Mouse (Mus musculus): ENCODE results near the gene Slc27a5. TPM values are rescaled to one million over a fixed set of nuclear protein-coding genes. Genes with fewer than 3 reads are reported as not detected.
A peak's percentile ranks its signal among the peaks of the same experiment; 100 is the strongest.

Gene Slc27a5
- polyA plus RNA-seq, 1 experiment: 1.7 TPM

DNA sequence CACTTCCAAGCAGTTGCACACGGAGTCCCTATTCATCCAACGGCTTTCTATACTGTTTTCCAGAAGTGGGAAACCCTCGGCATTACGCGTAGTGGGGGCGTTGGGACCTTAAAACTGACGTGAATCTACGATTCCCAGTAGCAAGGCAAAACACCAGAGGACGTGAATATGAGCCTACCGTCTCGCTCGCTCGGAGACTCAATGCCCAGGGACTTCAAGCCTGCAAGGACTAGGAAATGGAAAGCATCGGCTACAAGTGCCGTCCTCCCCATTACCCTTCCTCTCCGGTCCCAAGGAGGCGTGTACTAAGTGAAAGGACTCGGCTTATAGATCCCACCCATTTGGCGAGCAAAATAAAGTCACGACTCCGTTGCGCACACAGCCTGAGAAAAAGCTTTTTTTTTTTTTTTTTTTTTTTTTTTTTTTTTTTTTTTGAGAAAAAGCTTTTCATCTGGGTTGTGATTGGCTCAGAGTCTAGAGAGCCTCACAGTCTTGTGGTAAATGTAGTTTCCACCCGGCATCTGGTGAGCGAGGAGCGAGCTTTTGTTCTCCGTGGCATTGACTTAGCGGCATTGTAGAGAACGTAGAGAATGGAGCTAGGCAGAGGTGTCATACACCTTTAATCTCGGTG, 36.4 kb downstream of the Slc27a5 start:
- WGBS: 1% methylated on average over 29 of the region's 29 CpGs
- H3K27me3 ChIP-seq (ENCODE audit: control insufficient read depth, insufficient read depth, low read length): no peaks in the 10 kb centered on the region

DNA sequence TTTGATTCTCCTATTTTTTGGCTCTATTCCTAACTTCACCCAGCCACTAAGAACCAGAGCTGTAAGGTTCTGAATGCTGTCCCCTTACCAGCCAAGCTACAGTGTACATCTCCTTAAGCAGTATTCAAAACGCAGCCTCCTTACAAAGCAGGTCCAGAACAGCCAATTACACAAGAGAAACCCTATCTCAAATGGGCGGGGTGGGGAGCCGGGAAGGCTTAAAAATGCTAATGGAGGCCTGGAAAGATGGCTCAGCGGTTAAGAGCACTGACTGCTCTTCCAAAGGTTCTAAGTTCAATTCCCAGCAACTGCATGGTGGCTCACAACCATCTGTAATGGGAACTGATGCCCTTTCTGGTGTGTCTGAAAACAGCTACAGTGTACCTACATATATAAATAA, 38.3 kb downstream of the Slc27a5 start:
- Histone ChIP-seq H3K4me1 (ENCODE audit: control insufficient read depth, insufficient read depth, low read length) (no peaks in the 10 kb centered on the region; the same call in 1 of the 2 replicates), H3K4me3 (replicated peaks; ENCODE audit: insufficient read depth, low read depth, low read length) (no peak overlapping the region), H3K27ac (ENCODE audit: insufficient read depth, low read length) (no peak overlapping the region), H3K27me3 (ENCODE audit: control insufficient read depth, insufficient read depth, low read length) (no peaks in the 10 kb centered on the region)
- 28% methylated on average over 4 of the region's 4 CpGs for WGBS
- DNase-seq: no peak
- TF ChIP-seq POLR2A (IDR thresholded peaks at IDR 0.05; ENCODE audit: borderline replicate concordance, insufficient read depth, low read length) (no peak), CTCF (IDR thresholded peaks at IDR 0.05; ENCODE audit: borderline replicate concordance, insufficient read depth, low read depth, low read length) (no peak)

More for the DNA sequence above, 36.4 kb downstream of the Slc27a5 start:
- Histone ChIP-seq H3K4me1 (ENCODE audit: control insufficient read depth, insufficient read depth, low read length) (peaks cover 5% of the 10 kb centered on the region; the same call in 1 of the 2 replicates), H3K27ac (ENCODE audit: insufficient read depth, low read length) (peak overlapping the region; percentile 70), H3K4me3 (replicated peaks; ENCODE audit: insufficient read depth, low read depth, low read length) (peak overlapping the region; percentile 100)
- DNase-seq: peak; percentile 45 to 69
- TF ChIP-seq POLR2A (IDR thresholded peaks at IDR 0.05; ENCODE audit: borderline replicate concordance, insufficient read depth, low read length) (peak; percentile 47; the same call in 1 of the 2 replicates), CTCF (IDR thresholded peaks at IDR 0.05; ENCODE audit: borderline replicate concordance, insufficient read depth, low read depth, low read length) (no peak)

DNA sequence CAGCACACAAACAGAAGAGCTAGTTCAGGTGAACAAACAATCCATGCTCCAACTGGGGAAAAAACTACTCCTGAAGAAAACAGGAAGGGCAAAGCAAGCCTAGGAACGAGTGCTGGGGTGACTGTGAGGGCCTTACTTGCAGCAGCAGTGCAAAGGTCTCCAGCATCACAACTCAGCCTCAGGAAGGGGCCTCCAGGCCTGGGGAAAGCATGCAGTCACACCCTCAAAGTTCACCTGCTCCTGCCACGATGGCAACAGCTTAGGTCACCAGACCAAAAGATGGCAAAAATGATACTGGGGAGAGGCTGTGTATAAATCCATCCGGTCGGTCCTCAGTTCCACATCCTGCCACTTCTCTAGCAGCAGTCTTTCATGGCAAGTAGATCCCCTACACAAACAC, 39.0 kb downstream of the Slc27a5 start:
- 77% methylated on average over 4 of the region's 4 CpGs for WGBS
- no peaks in the 10 kb centered on the region for H3K27me3 ChIP-seq (ENCODE audit: control insufficient read depth, insufficient read depth, low read length)
- TF ChIP-seq POLR2A (IDR thresholded peaks at IDR 0.05; ENCODE audit: borderline replicate concordance, insufficient read depth, low read length): no peak
- no peak for TF ChIP-seq CTCF (IDR thresholded peaks at IDR 0.05; ENCODE audit: borderline replicate concordance, insufficient read depth, low read depth, low read length)
- no peak overlapping the region for H3K27ac ChIP-seq (ENCODE audit: insufficient read depth, low read length)
- DNase-seq: no peak
- H3K4me1 ChIP-seq (ENCODE audit: control insufficient read depth, insufficient read depth, low read length): no peaks in the 10 kb centered on the region
- H3K4me3 ChIP-seq (replicated peaks; ENCODE audit: insufficient read depth, low read depth, low read length): no peak overlapping the region

DNA sequence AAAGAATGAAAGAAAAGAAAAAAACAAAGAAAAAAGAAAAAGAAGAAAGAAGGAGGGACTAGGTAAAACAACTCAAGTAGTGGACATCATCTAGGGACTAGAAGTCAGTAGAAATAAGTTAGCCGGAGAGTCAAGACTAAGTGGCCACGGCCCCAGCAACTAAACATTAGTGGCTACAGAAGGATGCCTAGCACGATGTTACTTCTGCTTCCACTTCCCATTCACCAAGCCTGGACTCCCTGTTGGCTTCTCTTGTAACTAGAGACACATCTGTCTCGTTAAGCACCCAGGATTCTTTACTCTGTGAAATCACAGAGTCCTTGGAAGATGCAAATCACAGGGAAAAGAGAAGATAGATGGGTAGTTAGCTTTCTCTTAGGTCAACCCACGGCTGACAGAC, 40.5 kb downstream of the Slc27a5 start:
- 74% methylated on average over 5 of the region's 5 CpGs for WGBS
- no peaks in the 10 kb centered on the region for H3K4me1 ChIP-seq (ENCODE audit: control insufficient read depth, insufficient read depth, low read length)
- no peak overlapping the region for H3K4me3 ChIP-seq (replicated peaks; ENCODE audit: insufficient read depth, low read depth, low read length)
- TF ChIP-seq POLR2A (IDR thresholded peaks at IDR 0.05; ENCODE audit: borderline replicate concordance, insufficient read depth, low read length): no peak
- no peak for TF ChIP-seq CTCF (IDR thresholded peaks at IDR 0.05; ENCODE audit: borderline replicate concordance, insufficient read depth, low read depth, low read length)
- H3K27me3 ChIP-seq (ENCODE audit: control insufficient read depth, insufficient read depth, low read length): no peaks in the 10 kb centered on the region
- no peak overlapping the region for H3K27ac ChIP-seq (ENCODE audit: insufficient read depth, low read length)
- no peak for DNase-seq

DNA sequence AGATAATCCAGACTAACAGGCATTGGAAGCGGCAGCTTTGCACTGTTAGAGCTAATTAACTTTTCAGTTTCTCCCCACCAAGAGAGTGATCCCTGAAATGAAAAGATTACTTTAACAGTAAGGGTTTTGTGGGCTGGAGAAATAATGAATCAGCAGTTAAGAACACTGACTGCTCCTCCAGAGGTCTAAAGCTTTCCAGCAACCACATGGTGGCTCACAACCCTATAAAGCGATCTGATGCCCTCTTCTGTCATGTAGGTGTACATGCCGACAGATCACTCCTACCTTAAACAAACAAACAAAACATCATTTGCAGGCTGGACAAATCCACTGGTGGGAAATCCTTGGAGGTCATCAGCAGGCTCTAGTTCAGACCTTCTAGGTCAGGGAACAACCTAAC, 43.1 kb downstream of the Slc27a5 start:
- 50% methylated on average over 3 of the region's 3 CpGs for WGBS
- no peaks in the 10 kb centered on the region for H3K27me3 ChIP-seq (ENCODE audit: control insufficient read depth, insufficient read depth, low read length)
- no peak overlapping the region for H3K27ac ChIP-seq (ENCODE audit: insufficient read depth, low read length)
- DNase-seq: no peak
- TF ChIP-seq POLR2A (IDR thresholded peaks at IDR 0.05; ENCODE audit: borderline replicate concordance, insufficient read depth, low read length) (no peak), CTCF (IDR thresholded peaks at IDR 0.05; ENCODE audit: borderline replicate concordance, insufficient read depth, low read depth, low read length) (no peak)
- no peaks in the 10 kb centered on the region; the same call in 1 of the 2 replicates for H3K4me1 ChIP-seq (ENCODE audit: control insufficient read depth, insufficient read depth, low read length)
- H3K4me3 ChIP-seq (replicated peaks; ENCODE audit: insufficient read depth, low read depth, low read length): no peak overlapping the region

DNA sequence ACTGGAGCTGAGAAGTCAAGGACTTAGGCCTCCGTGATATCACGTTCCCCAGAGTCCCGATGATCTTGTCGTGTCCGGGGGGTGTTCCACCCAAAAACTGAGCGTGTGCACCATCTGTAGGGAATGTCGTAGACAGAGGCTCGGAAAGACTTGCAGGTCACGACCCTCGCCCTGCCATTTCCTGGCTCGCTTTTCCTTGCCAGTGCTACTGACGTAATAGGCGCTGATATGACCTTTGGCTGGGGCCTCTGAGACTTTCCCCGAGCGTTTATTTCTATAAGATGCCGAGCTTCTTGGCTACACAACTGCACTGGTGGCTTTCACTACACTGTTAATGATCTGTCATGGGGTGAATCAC, 48.1 kb downstream of the Slc27a5 start:
- TF ChIP-seq CTCF (IDR thresholded peaks at IDR 0.05; ENCODE audit: borderline replicate concordance, insufficient read depth, low read depth, low read length): no peak
- no peak for TF ChIP-seq POLR2A (IDR thresholded peaks at IDR 0.05; ENCODE audit: borderline replicate concordance, insufficient read depth, low read length)
- 8% methylated on average over 16 of the region's 16 CpGs for WGBS
- DNase-seq: no peak
- peak overlapping the region; percentile 72 for H3K4me3 ChIP-seq (replicated peaks; ENCODE audit: insufficient read depth, low read depth, low read length)
- H3K27me3 ChIP-seq (ENCODE audit: control insufficient read depth, insufficient read depth, low read length): no peaks in the 10 kb centered on the region
- H3K4me1 ChIP-seq (ENCODE audit: control insufficient read depth, insufficient read depth, low read length): no peaks in the 10 kb centered on the region; the same call in 1 of the 2 replicates
- H3K27ac ChIP-seq (ENCODE audit: insufficient read depth, low read length): peak overlapping the region; percentile 15

DNA sequence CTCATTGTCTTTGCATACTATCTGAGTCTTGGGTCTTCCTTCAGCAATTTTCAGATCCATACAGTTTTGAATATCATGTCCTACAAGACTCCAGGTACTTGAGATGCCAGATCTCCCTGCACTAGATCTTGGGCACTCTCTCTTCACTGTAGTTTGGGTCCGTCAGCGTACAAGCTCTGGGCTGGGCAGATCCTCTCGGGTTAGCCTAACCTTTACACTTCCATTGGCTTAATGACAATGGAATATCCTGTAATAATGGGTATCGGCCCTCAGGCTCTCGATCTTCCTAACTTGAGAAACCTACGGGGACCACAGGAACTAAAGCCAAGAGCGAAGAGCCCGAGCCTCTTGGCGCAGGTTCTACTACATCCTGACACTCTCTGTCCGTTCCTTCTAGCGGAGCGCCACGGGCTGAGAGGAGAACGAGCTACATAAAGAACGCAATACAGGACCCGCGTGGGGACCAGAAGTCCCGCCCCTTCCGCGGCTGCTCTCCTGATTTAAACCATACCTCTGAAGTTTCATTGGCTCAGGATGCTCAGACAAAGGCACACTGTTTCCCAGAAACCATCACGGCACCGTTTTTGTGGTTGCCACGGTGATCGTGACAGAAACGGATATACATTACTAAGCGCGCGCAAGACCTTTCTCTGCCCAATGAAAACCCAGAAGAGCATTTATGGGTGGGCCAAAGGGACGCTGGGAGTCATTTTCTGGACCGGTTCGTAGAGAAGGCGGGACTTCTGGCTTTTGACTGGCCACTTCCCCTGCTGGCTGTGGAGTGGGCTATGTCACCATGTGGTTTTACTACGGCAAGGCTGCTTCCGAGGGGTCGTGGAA, 48.7 kb downstream of the Slc27a5 start:
- WGBS: 3% methylated on average over 35 of the region's 35 CpGs
- TF ChIP-seq POLR2A (IDR thresholded peaks at IDR 0.05; ENCODE audit: borderline replicate concordance, insufficient read depth, low read length) (peak; percentile 67; the same call in 1 of the 2 replicates), CTCF (IDR thresholded peaks at IDR 0.05; ENCODE audit: borderline replicate concordance, insufficient read depth, low read depth, low read length) (no peak)

More for the DNA sequence above, 48.7 kb downstream of the Slc27a5 start:
- Histone ChIP-seq H3K4me1 (ENCODE audit: control insufficient read depth, insufficient read depth, low read length) (no peaks in the 10 kb centered on the region; the same call in 1 of the 2 replicates), H3K27me3 (ENCODE audit: control insufficient read depth, insufficient read depth, low read length) (no peaks in the 10 kb centered on the region), H3K4me3 (replicated peaks; ENCODE audit: insufficient read depth, low read depth, low read length) (peak overlapping the region; percentile 72), H3K27ac (ENCODE audit: insufficient read depth, low read length) (peak overlapping the region; percentile 15)
- DNase-seq: peak; percentile 95 to 98

Data from cerebellum, adult 2 months (tissue).